Mouse (Mus musculus): ENCODE results near the gene Synpr. TPM values are rescaled to one million over a fixed set of nuclear protein-coding genes. Genes with fewer than 3 reads are reported as not detected.
A peak's percentile ranks its signal among the peaks of the same experiment; 100 is the strongest.
"Not testable (repeated sequence)": the region's sequence is repeated elsewhere in the genome, so short reads cannot be mapped to it uniquely, and the experiment has no call there.

Synpr gene
- total RNA-seq (2021), result under 1 TPM; 0.23 to 0.45 TPM
- long read RNA-seq, experiment 1, result 0 reads
- long read RNA-seq, experiment 2, result 0 reads

DNA sequence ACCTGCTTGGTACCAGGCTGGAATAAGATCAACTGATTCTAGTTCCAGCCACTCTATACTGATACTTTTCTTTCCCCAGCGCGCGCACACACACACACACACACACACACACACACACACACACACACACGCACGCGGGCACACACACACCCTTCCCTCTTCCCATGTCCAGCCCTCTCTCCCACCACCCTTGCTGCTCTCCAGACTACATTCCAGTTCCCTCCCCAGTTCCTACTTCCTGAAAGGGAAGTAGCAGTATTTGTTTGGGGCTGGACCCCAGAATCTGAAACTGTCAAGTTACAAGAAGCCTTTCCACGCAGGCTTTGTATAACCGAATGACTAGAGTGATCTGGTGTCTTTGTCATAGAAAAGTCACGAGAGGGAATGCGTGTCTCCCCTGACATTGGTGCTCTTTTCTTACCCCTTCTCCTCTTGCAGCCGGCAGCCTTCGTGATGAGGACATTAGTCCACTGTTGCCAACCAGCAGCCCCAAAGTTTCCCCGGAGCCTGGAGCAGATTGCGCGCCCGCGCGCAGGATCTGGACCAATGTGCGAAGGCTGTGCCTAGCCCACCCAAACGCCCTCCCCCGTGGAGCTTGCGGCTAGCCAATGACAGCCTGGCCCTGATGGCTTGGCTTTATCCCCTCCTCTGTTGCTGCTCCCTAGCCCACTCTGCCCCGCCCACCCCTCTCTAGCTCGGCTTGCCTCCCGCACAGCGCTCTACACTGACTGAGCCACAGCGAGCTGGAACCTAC lies at the start of gene Synpr:
TSS of gene Synpr (plus strand) at position 690 of the 754 bp plus-strand sequence.
- peak; percentile 32 for DNase-seq

DNA sequence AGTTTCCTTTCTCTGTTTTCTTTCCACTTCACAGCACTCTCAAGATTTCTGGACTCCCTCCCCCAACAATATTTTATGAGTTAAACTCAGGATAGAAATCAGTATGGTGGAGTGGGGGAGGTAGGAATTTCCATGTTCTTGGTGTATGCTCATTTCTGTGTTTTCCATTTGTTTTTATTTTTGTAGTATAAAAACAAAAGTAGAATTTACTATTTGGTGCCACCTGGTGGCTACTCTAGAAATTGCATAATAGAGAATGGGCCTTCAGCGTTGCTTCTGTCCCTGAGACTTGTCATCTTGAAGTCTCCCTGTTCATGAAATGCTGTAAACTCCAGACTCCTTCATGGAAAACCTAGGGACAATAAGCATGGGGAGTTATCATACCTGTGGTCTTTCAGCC lies 47.7 kb upstream of the Synpr start:
- DNase-seq, result peak; percentile 7

DNA sequence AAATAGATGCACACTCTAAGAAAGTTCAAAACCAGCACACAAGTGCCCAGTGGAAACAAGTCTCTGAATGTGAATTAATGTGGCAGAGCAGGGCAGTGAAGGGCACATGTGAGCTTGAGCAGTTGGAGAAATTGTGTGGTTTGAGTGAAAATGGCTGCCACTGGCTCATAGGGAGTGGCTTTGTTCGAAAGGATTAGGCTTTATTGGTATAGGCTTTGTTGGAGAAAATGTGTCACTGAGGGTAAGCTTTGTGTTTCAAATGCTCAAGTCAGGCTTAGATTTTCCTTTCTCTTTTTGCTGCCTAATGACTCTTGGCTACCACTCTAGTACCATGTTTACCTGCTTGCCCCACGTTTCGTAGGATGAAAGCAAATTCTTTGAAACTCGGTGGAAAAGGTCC lies 37.1 kb upstream of the Synpr start:
- DNase-seq, result no peak

DNA sequence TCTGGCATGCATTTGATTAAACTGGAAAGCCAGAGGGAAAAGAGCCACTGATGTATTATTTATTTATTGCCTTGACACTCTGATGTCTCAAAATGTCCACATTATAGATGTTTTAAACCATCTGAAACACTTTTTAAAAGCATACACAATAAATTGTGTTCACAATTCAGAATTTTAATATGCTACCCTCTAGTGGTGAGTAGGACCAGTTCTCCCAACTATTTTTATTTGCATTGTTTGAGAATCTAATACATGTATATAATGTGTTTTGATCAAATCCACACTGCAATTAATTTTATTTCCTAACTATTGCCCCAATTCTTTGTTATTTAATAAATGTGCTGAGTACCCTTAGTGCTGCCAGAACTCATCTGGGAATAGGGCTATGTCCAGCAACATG lies 35.2 kb upstream of the Synpr start:
- DNase-seq, result no peak

DNA sequence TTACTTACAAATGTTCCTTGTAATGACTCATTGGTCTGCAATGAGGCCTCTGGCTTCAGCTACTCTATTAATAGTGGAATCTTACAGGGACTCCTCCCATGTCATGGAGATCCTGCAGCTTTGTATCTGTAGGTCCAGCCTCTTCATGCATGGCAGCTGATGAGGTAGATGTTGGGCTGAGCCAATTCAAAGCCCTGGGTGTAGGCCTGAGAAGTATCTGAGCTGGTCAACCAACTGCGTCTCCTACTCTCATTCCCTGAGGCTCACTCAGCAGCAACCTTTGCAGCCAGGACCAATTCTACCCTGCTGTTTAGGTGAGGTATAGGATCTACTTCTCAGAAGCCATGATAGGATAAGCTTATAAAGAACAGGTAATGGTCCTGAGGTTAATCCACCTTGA lies 32.0 kb upstream of the Synpr start:
- no peak for DNase-seq

DNA sequence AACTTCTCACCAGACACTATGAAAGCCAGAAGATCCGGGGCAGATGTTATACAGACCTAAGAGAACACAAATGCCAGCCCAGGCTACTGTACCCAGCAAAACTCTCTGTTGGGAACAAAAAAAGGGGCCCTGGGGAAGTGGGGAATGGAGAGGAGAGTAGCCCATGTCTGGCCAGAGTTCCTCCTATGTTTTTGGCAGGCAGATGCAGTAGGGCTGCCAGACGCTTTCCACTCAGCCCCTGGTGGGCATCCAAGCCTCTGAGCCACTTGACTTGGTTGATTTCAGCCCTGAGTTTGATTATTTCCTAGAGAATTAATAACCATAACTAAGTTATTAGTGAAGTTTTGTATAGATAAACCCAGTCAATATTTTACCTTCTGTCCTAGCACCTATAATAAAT lies 29.8 kb upstream of the Synpr start:
- DNase-seq, result not testable (repeated sequence)

DNA sequence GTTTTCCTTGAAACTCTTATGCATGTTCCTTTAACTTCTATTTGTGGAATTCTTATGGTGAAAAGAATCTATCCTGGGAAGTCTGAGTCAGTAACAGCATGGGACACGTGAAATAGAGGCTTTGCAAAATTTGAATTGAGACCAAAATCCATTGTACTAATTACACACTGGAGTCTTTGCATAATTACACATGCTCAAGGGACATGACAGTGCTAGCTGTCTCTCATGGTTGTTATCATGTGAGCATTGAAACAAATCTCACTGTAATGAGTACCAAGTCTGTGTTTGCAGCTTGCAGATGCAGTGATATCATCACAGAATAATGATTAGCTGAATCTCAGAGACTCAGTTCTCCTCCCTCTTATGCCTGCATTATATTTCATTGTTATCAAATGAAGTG lies 22.2 kb upstream of the Synpr start:
- no peak for DNase-seq

DNA sequence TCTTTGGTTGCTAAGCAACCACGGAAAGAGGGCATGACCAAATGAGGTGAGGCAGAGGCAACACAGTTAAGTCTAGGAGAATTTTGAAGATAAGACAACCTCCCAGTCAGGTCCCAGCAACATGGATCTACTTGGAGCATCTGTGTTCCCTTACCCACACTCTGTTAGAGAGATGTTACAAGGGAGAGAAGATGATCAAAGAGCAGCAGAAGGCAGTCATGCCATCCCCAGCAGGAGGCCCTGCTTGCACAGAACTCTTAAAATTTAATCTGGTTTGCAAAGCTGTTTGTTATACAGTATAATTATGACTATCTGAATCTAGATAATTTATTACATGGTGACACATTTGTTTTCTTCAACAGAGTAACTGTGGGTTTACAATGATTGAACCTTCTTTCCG lies 18.2 kb upstream of the Synpr start:
- DNase-seq, result no peak

DNA sequence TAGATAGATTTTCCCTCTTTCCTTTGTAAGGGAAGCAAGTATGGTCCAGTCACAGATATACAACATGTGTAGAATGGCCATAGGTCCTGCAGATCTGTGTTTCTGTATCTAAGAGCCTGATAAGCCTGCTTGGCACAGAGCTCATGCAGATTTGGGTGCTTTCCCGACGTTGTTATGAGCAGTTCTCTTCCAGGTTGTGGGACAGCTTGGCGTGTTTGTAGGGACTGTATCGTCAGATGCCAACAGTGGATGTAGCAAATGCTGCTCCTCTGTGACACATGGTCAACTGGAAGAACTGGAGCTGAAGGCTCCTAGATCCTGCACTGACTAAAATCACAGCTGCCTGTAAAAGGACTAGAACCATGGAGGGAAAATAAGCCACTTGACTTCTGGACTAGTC lies 17.4 kb upstream of the Synpr start:
- no peak for DNase-seq

DNA sequence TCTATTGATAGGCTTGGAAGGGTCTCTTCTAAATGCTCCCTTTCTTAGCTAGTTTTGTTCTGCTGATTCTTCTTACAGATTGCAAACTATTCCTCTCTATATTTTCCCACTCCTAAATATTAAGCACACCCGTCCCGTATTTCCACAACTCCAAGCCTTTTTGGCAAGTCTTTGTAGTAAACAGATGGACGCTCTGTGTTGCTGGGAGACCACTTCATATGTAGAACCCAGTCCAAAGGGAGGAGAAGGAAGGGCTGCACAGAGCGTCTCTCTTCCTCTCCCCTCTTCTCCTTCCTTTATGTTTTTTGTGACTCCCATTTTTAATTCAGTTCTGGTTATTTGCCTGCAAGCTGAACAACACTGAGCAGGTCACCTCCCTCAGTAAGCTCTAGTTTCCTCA lies 1.4 kb upstream of the Synpr start:
- DNase-seq, result no peak

DNA sequence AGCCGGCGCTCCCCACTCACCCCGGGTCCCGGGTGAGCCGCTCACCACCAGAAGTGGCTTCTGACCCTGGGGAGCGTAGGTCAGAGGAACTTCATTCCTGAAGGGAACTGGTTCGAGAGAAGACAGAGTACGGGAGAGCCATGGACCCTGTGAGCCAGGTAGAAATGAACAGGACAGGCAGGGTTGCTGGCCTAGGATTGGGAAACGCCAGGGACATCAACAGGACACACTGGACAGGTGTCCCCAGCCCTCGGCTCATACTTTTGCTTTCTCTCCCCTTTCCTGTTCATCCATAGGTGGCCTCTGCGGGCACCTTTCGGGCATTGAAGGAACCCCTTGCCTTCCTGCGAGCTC lies 242 bp downstream of the Synpr start:
- DNase-seq, result no peak

DNA sequence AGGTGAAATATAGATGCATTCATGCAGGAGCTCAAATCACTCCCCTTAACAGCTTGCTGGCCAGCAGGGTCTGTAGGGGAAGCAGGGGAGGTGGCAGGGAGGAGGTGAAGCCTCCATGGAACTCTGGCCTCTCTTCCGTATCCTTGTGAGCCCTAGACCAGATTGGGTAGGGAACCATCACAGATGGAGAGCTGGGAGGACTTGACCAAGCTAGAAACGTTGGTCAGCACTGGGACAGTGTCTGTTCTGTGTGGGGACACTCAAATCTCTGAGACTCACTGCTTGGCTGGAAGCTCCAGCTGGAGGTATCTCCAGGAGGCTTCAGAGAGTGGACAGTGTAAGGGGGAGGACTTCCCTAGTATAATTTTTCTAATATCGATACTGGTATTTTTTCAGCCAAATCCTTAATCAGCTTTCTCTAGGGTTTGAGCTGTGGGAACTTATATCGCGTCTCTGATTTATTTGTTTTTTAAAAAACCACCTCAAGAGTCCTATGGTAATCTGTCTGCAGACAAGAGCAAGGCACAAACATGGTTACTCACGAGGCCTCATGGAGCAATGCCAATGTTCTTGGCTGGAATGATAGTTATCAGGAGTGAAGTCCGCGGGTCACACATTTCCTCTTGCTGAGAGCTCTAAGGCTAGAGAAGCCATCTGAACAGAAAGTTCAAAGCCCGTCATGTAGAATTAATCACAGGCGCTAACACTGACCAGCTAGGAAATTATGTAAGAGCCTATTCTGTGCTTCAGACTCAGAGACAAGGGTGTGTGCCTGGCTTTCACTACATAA lies 956 bp downstream of the Synpr start:
- DNase-seq, result no peak

DNA sequence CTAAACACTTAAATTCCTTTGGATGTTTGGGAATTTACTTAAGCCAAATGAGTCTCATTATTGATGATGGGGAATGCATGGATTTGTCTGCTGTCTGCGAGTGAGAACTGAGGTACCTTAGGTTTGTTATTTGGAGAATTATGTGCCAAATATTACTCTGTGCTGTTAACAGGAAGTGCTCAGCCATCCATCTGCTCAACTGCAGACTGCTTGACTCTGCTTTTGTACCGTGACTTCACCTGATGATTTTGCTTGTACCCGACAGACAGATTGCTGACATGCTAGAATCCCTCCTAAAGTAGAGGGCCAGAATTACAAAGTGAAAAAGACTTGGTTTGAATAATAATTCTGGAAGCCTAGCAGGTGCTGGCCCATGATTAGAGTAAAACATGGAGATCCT lies 9.6 kb downstream of the Synpr start:
- DNase-seq, result no peak

DNA sequence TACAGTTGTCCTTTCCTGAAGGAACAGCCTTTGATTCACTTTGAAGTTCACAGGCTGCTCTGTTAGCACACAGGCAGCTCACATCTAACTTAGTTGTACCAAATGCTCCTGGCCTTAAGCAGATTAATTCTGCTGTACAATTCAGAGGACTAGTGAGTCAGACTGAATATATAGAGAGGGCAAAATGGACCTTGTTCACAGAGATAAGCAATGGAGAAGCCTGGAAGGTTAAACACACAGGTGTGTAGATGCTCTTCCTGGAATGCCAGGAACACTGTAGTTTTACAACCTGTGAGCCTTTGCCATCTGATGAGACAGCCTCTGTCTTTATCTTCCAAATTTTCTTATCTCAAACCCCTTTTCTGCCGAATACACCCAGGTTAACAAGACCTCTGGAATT lies 29.7 kb downstream of the Synpr start:
- no peak for DNase-seq

DNA sequence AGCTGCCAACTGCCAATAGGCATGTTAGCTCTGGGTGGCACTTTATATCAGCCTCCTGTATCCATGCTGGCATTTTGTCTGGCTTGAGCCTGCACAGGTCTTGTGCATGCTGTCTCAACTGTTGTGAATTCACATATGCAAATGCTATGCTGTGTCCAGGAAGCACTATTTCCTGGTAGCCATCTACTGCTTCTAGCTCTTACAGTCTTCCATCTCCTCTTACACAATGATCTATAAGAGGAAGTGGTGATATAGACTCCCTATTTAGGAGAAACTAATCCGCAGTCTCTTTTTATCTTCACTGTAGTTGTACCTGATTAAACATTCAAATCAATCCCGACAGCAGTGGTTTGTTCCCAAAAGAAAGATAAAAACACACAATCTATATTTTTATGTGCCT lies 43.9 kb downstream of the Synpr start:
- DNase-seq, result no peak

DNA sequence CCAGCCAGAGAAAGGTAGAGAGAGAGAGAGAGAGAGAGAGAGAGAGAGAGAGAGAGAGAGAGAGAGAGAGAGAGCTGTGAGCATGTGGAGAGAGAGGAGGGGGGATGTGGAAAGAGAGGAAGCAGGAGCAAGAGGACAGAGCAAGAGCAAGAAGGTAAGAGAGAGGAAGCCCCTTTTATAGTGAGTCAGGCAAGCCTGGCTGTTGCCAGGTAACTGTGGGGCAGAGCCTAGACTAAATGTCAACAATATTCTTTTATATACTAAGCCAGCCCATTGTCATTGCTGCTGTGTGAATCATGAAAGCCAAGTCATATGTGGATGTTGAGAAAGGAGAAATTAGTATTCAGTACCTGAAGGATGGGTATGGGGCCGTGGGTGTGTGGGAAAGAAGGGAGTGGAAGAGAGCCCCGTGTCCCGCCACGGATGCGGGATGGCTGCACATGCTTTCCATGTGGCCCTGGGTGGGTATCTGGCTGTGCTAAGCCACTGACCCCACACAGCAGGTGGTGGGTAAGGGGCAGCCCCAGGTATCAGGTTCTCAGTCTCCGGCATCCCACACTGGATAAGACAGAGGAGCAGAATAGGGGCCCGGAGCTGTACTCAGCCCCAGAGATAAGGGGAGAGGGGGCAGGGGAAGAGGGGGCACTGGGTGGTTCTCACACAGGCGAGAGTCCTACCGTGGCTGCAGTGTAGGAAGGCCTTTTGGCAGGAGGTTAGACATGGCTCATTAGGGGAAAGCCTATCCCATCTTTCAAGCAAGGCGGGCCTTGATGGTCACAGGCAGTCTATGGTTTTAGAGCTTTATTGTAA lies 48.1 kb downstream of the Synpr start:
- DNase-seq, result no peak

DNA sequence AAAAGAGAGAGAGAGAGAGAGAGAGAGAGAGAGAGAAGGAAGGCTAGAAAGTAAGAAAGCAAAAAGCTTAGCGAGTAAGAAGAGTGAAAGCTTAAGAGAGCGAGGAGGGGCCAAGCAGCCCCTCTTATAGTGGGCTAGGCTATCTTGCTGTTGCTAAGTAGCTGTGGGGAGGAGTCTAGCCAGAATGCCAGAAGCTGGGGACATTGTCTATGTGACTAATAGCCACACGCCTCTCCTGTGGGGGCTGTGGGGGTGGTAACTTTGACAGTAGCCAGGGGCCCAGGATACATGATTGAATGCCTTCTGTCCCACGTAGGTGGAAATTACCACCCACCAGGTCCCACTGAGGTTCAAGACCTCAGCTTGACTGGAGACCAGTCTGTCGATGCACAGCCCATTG lies 48.8 kb downstream of the Synpr start:
- DNase-seq, result no peak

DNA sequence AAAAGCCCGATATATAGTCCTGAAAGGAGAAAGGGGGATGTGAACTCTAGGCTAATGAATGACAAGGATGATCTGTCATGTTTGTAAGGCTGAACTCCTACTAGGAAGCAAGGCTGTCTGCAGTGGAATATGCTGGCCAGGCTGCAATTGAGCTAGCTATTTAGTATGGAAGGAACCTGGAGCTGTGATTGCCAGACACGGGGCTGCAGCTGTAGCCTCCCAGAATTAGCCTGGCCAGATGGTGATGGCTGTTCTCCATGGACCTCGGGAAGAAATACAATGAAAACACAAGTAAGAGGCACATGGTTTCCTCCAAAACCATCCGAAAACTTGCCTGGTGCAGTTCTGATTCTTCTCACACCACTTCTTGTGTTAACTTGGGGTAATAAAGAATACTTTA lies 51.6 kb downstream of the Synpr start:
- no peak for DNase-seq

DNA sequence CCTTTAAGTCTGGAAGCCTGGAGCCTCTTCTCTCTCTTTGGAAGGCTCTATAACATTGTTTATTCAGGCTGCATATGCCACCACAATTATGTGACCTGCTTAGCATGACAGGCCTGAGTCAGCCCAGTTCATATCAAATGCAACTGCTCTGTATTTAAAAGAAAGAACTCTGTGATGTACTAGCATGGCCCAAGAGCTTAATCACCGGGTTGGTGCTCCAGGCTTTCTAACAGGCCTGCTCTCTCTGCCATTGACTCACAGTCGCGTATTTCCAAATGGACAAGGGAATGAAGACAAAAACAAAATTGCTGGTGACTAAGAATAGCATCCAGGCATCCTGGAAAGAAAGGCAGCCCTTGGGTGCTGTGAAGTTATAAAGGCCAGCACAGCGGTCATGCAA lies 56.1 kb downstream of the Synpr start:
- no peak for DNase-seq

DNA sequence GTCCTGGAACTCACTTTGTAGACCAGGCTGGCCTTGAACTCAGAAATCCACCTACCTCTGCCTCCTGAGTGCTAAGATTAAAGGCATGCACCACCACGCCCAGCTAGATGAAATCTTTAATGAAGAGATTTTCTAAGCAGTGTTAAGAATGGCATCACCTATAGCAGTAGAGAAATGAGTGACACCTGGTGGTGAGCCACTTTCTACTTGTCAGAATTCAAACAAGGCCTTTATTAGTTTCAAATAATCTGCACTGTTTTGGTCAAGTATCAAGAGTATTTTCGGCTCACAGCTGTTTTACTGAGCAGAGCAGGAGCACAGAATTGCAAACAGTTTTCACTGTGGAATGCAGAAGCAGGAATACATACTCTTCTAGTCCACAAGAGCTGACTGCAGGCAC lies 59.7 kb downstream of the Synpr start:
- DNase-seq, result no peak

DNA sequence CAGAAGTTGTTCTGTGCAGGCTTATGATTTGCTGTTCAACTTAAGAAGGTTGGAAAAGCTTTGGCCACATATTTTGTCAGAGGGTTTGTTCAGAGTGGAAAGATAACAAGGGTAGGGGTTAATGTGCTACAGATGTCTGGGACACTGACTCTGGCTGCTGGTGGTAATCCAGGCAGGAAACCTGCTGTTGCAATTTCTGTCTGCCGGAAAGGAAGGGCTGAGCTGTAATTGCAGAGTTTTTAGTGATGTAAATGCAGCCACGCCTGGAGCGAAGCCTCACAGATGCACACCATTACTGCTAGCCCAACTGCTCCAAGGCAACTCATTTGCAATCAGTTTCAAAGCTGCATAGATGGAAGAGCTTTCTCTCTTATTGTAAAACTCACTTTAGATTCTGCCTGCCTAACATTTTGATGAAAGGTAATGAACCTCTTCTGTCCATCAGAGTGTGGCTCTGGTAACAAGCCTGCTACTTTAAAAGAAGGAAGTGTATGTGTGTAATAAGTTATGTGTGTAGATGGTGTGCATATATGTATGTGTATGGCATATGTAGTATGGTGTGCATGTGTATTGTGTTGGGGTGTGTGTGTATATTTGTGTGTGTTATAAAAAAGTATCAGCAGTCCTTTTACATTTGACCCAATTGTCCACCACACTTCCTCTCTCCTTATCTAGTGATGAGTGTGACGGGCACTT lies 64.7 kb downstream of the Synpr start:
- no peak for DNase-seq

DNA sequence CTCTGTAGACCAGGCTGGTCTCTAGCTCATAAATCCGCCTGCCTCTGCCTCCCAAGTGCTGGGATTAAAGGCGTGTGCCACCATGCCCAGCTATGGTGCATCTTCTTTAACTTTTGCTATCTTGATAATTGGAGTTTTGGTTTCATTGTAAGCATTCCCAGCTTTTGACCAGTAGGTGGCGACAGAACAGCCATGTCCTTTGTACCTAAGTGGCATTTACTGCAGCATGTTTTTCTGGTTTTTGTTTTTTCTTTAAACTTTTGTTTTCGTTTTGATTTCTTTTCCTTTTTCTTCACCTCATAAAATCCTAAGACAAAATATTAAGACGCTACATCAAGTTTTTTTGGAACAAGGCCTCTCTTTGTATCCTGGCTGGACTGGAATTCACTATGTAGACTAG lies 69.6 kb downstream of the Synpr start:
- DNase-seq, result no peak

Measured in gastrocnemius, postnatal 10 days (tissue).